Mouse (Mus musculus) hindbrain, embryonic 12.5 days (tissue): Measurements from ENCODE around the gene Sik3. TPM values are rescaled to one million over a fixed set of nuclear protein-coding genes. Genes with fewer than 3 reads are reported as not detected.
"Not testable (repeated sequence)": the region's sequence is repeated elsewhere in the genome, so short reads cannot be mapped to it uniquely, and the experiment has no call there.

ENCODE experiments used
- ATAC-seq: fragments of 200-750 bp; cut with Nextera tagmentation; 2 replicates; pipeline ENCODE4 v1.8.0; 2017; ENCODE audit warnings: moderate TSS enrichment; ENCODE audit not compliant: low FRiP score
- H3K27ac ChIP-seq: fragments of 300-500 bp; sonication (generic); 2 replicates; pipeline ENCODE4 v1.5.1; 2016; ENCODE audit warnings: mild to moderate bottlenecking
- H3K27me3 ChIP-seq: fragments of 300-500 bp; sonication (generic); 2 replicates; pipeline ENCODE4 v1.6.1; 2016; ENCODE audit warnings: mild to moderate bottlenecking
- H3K36me3 ChIP-seq: fragments of 300-500 bp; sonication (generic); 2 replicates; pipeline ENCODE4 v1.6.1; 2016; ENCODE audit warnings: mild to moderate bottlenecking
- H3K4me1 ChIP-seq: fragments of 300-500 bp; sonication (generic); 2 replicates; pipeline ENCODE4 v1.6.1; 2016
- H3K4me2 ChIP-seq: fragments of 300-500 bp; sonication (generic); replicated peaks from 2 replicates; pipeline ENCODE4 v1.6.1; 2016; ENCODE audit warnings: mild to moderate bottlenecking
- H3K4me3 ChIP-seq: fragments of 300-500 bp; sonication (generic); 2 replicates; pipeline ENCODE4 v1.5.1; 2016; ENCODE audit warnings: mild to moderate bottlenecking
- H3K9ac ChIP-seq: fragments of 300-500 bp; sonication (generic); 2 replicates; pipeline ENCODE4 v1.6.1; 2016; ENCODE audit warnings: mild to moderate bottlenecking, moderate library complexity
- H3K9me3 ChIP-seq: fragments of 300-500 bp; sonication (generic); replicated peaks from 2 replicates; pipeline ENCODE4 v1.6.1; 2016; ENCODE audit warnings: mild to moderate bottlenecking
- WGBS: fragments of 180-500 bp; shearing (Covaris S2); methylation state at CpG from one replicate; pipeline ENCODE4 v1.1.7; 2016; 5-methylcytosine and 5-hydroxymethylcytosine counted together
- polyA plus RNA-seq: library from polyadenylated mRNA; unstranded; fragments of >200 nt; fragmentation: Nextera tagmentation; extraction: Ambion mirVana; gene quantifications from 2 replicates; pipeline ENCODE4 v1.2.1, GENCODE M21; 2016

Sik3 gene
- polyA plus RNA-seq, 1 experiment from 2014 or later, result 13.9 TPM

DNA sequence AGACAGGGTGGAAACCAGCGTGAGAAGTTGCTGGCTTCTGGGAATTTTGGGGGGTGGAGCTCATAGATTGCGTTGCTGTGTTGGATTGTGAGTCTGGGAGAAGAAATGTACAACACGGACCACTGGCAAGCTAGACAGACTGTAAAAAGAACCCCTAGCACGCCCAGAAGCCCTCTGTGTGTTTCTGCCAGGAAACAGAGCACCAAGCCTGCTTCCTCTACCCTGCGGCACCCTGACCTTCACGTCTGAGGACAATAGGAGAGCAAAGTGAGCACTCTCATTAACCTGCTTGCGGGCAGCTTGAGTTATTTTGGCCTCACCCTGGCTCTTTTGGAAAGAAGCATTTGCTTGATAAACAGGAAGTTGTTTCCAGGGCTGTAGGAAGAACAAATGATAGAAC, 137.5 kb downstream of the Sik3 start:
- Histone ChIP-seq H3K4me1 (peaks cover 18% of the 10 kb centered on the region; the same call in 1 of the 2 replicates), H3K27me3 (no peaks in the 10 kb centered on the region), H3K4me3 (no peak overlapping the region), H3K9me3 (no peaks in the 10 kb centered on the region), H3K9ac (no peak overlapping the region), H3K36me3 (no peaks in the 10 kb centered on the region), H3K4me2 (no peak overlapping the region), H3K27ac (no peak overlapping the region)
- 81% methylated on average over 7 of the region's 7 CpGs for WGBS
- ATAC-seq, result no peak

DNA sequence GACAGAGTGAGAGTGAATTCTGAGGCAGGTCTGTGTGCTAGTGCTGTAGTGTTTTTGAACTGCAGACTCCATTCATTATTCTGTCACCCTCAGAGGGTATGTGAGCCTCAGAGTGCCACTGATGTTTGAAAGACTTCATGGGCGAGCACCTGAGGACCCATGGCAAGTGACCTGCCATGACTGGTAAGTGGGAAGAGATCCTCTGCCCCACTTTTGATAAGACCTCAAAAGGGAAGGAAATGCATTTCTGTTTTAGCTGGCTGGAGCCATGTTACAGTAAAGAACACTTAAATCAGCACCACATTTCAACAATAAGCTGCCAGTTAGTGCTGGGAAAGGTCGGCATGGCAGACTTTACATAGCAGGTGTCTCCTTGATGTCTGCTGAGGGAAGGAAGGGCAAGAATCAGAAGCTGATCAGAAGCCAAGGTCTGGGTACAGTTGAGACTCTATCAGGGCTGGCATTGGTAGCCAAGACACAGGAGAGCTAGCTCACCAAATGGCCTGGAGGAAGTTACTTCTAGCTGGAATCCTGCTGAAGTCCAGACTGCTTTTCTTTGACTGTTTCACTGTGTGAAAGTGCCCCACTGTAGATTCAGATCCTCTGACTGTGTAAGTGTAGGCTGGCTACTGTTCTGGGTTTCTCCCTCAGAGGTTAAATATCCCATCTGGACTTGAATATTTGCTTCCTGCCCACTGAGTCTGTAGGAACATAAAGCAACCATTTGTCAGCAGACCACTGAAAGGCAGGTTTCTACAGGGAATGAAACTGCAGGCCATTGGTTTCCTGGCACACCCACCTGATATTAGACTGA, 138.5 kb downstream of the Sik3 start:
- Histone ChIP-seq H3K9me3 (no peaks in the 10 kb centered on the region), H3K4me2 (no peak overlapping the region), H3K36me3 (no peaks in the 10 kb centered on the region), H3K4me1 (peaks cover 18% of the 10 kb centered on the region; the same call in 1 of the 2 replicates), H3K27ac (no peak overlapping the region), H3K27me3 (no peaks in the 10 kb centered on the region), H3K9ac (no peak overlapping the region), H3K4me3 (no peak overlapping the region)
- no peak for ATAC-seq
- 78% methylated on average over 2 of the region's 2 CpGs for WGBS

DNA sequence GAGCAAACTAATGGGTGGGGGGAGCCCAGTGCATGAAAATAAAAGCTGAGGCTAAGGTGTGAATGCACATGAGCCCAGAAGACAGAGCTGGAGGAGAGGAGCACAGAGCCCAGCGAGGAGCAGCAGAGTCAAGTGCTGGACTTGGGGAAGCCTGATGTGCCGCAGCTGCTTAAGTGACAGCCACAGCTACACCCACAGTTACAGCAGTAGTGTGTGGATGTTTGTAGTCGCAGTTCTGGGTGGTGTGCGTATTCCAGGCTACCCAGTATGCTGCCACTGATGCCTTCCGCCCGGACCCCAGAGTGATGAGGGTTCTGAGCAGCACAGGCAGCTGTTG, 139.1 kb downstream of the Sik3 start:
- Histone ChIP-seq H3K4me1 (peaks cover 15% of the 10 kb centered on the region), H3K27me3 (no peaks in the 10 kb centered on the region), H3K4me2 (no peak overlapping the region), H3K9me3 (no peaks in the 10 kb centered on the region), H3K9ac (no peak overlapping the region), H3K36me3 (no peaks in the 10 kb centered on the region), H3K4me3 (no peak overlapping the region), H3K27ac (no peak overlapping the region)
- 87% methylated on average over 6 of the region's 6 CpGs for WGBS
- ATAC-seq, result no peak

DNA sequence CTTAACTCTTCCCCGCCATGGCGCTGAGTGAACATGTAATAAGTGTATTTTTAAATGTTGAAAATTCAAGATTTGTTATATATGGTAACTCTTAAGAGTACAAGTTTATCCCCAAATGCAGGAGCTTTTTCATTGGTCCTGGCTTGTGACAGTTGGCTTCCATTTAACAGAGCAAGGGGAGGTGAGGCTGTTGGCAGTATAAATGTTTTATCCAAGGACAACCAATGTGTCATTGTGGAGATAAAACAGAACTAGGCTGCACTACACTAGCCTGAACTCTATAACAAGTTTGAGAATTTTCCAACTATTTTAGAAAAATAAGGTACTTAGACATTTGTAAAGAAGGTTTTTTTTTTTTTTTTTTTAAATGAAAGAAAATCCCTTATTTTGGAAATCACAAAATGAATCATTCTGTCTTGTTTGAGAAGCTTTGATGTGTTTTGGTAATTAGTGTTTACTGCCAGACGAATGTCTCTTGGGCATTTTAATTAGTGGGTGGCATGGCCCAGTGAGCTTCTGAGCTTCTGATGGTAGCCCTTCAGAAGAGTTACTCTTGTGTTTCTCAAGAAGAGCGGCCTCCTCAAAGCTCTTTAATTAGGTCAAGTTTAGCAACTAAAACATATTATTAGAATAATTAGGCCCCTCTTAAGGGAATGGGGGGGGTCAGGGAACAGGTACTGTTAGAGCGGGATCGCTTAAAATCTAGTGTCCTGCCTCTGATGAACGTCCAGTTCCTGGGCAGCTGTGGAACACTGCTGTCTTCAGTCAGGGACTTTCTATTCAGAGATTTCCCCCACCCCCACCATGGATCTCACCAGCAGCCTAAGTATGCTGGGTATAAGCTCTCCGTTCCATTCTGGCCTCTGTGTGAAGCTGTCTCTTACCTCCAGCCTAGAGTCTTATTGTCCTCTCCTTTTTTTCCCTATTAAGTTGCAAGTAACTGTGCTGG, 139.7 kb downstream of the Sik3 start:
- Histone ChIP-seq H3K4me1 (peaks cover 19% of the 10 kb centered on the region), H3K9me3 (no peaks in the 10 kb centered on the region), H3K4me2 (no peak overlapping the region), H3K9ac (no peak overlapping the region), H3K4me3 (no peak overlapping the region), H3K27ac (no peak overlapping the region), H3K36me3 (no peaks in the 10 kb centered on the region), H3K27me3 (no peaks in the 10 kb centered on the region)
- 80% methylated on average over 8 of the region's 8 CpGs for WGBS
- ATAC-seq, result no peak

DNA sequence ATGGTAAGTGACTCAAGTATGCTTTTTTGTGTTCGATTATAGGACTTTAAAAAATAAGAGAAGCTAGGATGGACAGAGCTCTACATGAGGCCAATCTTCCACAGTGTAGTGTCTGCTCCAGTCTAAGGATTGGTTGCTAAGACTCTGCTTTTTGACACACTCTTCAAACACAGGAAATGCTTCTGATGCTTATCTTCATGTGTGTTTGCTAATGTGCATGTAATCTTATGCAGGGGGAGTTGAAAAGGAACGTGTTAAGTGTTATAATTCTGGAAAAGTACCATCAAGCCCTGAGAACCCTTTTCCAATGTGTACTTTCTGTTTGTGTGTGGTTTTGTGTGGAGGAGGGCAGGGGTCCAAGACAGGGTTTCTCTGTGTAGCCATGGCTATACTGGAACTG, 141.8 kb downstream of the Sik3 start:
- H3K4me3 ChIP-seq, result no peak overlapping the region
- H3K9ac ChIP-seq, result no peak overlapping the region
- no peak overlapping the region for H3K27ac ChIP-seq
- no peak for ATAC-seq
- H3K4me1 ChIP-seq, result peaks cover 19% of the 10 kb centered on the region
- H3K9me3 ChIP-seq, result no peaks in the 10 kb centered on the region
- no peak overlapping the region for H3K4me2 ChIP-seq
- no peaks in the 10 kb centered on the region for H3K27me3 ChIP-seq
- 80% methylated on average over 2 of the region's 2 CpGs for WGBS
- H3K36me3 ChIP-seq, result no peaks in the 10 kb centered on the region

DNA sequence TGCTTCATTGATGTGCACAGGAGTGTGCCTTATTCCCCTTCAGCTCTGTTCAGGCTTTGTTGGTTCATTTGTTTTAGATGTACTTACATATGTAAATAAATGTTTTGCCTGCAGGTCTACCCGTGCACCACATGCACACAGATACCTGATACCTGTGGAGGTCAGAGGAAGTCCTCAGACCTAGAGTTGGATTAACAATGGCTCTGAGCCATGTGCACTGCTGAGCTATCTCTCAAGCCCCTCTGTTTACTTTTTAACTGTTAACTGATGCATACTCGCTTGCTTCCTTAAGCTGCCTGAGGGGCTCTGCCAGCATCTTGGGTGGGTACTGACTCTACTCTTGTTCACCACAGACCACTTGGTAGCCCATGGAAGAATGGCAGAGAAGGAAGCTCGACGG, 142.4 kb downstream of the Sik3 start:
- H3K4me3 ChIP-seq, result no peak overlapping the region
- H3K4me1 ChIP-seq, result peaks cover 19% of the 10 kb centered on the region
- H3K9ac ChIP-seq, result no peak overlapping the region
- 83% methylated on average over 4 of the region's 4 CpGs for WGBS
- no peak overlapping the region for H3K4me2 ChIP-seq
- no peaks in the 10 kb centered on the region for H3K27me3 ChIP-seq
- no peak overlapping the region for H3K27ac ChIP-seq
- ATAC-seq, result no peak
- no peaks in the 10 kb centered on the region for H3K9me3 ChIP-seq
- no peaks in the 10 kb centered on the region for H3K36me3 ChIP-seq

DNA sequence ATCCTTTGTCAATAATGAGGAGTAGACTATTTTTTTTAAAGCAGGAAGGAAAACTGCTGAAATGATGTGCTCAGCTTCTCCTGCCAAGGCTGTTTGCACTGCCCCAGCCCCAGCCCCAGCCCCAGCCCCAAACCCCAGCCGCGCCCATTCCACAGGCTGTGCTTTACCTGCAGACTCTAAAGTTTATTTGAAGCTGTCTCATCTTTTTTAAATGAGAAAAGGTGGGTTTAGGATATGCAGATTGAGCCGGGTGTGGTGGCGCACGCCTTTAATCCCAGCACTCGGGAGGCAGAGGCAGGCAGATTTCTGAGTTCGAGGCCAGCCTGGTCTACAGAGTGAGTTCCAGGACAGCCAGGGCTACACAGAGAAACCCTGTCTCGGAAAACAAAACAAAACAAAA, 143.2 kb downstream of the Sik3 start:
- WGBS, result 94% methylated on average over 8 of the region's 8 CpGs
- not testable (repeated sequence) for H3K9ac ChIP-seq, H3K27me3 ChIP-seq, H3K9me3 ChIP-seq, H3K36me3 ChIP-seq, H3K4me3 ChIP-seq, H3K4me2 ChIP-seq, H3K27ac ChIP-seq, ATAC-seq
- peaks cover 15% of the 10 kb centered on the region for H3K4me1 ChIP-seq

DNA sequence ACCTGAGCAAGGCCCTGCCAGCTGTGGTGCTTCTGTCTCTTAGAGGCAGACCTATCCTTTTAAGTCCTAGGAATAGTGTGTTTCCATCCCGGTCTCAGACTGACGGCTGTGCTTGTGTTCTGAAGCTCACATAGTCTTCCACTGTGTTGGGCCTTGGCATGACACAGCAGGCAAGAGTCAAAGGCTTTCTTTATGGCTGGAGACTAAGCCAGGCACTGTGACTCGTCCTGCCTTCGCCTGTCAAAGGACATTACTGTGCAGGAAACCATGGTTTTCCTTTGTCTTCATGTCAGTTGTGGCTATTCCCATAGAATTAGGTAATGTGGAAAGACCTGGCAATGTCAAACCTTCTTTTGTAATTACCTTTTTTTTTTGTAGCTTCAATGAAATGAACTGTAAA, 144.1 kb downstream of the Sik3 start:
- Histone ChIP-seq H3K4me2 (no peak overlapping the region), H3K36me3 (no peaks in the 10 kb centered on the region), H3K27ac (peak overlapping the region; percentile 32; the same call in 1 of the 2 replicates), H3K27me3 (no peaks in the 10 kb centered on the region), H3K9me3 (no peaks in the 10 kb centered on the region), H3K4me3 (no peak overlapping the region), H3K9ac (no peak overlapping the region), H3K4me1 (peaks cover 11% of the 10 kb centered on the region)
- no peak for ATAC-seq
- 50% methylated on average over 4 of the region's 4 CpGs for WGBS

DNA sequence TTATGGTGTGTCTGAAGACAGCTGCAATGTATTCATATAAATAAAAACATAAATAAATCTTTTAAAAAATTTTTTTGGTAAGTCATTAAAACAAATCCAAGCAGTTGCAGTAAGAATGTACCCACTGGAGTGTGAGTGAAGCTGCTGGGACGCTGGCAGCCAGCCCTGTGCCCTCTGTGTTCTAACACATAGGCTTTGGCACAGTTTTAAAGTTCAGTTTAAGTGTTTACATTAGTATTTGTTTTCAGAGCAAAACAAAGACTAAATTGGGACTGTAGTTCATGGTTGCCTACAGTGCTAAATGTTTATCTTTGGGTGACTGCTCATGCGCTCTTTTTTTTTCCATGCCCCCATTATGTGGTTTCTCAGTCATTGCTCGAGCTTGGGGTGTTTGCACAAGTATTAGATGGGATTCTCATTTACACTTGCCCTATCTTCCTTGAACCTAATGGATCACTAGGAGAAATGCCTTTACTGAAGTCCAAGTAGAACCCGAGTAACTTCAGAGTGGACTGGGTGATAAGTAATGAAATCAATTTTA, 145.7 kb downstream of the Sik3 start:
- Histone ChIP-seq H3K4me1 (peaks cover 11% of the 10 kb centered on the region), H3K9me3 (no peaks in the 10 kb centered on the region), H3K4me3 (no peak overlapping the region), H3K27me3 (no peaks in the 10 kb centered on the region), H3K4me2 (no peak overlapping the region), H3K27ac (no peak overlapping the region), H3K9ac (no peak overlapping the region), H3K36me3 (no peaks in the 10 kb centered on the region)
- ATAC-seq, result no peak
- 92% methylated on average over 4 of the region's 4 CpGs for WGBS

DNA sequence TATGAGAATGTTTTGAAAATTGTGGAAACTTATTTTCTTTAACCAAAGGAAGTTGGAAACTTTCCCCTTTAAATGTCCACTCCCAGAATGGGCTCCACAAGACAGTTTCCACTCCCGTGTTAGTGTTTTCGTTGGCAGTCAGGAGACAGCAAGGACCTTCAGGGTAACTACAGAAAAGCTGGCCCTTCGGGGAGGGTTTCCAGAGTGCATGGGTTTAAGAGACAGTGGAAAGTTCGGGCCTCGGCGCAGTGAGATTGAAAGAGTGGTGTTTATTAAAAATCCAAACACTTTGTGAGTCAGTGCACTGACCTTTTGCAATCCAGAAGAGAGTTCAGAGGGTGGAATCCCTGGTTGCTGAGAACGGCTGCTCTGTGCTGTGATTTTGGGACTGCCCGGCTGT, 150.8 kb downstream of the Sik3 start:
- no peak for ATAC-seq
- no peak overlapping the region for H3K4me2 ChIP-seq

DNA sequence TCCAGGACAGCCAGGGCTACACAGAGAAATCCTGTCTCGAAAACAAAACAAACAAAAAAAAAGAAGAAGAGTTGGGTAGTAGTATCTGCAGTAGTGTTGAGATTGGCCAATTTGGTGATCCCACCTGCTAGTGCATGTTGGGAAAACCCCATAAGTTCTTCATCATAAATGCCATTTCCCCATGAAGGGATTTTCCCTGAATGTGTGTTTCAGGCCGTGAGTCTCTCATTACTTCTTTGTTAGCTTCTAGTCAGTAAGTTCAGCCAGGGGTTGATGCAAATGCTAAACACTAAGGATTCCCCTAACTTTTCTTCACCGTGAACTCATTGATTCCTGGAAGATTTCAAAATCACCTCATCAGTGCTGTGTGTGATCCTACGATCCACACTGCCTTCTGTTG, 156.2 kb downstream of the Sik3 start:
- Histone ChIP-seq H3K4me3 (no peak overlapping the region), H3K27me3 (no peaks in the 10 kb centered on the region), H3K9ac (no peak overlapping the region), H3K36me3 (no peaks in the 10 kb centered on the region), H3K4me1 (0 out of 2 replicates have a peak, but pooled peaks cover 2% of the 10 kb centered on the region), H3K27ac (no peak overlapping the region), H3K4me2 (no peak overlapping the region), H3K9me3 (no peaks in the 10 kb centered on the region)
- WGBS, result 91% methylated on average over 4 of the region's 4 CpGs
- no peak for ATAC-seq

More for the DNA sequence above, 150.8 kb downstream of the Sik3 start:
- no peaks in the 10 kb centered on the region for H3K36me3 ChIP-seq
- 71% methylated on average over 8 of the region's 8 CpGs for WGBS
- no peak overlapping the region for H3K27ac ChIP-seq
- no peaks in the 10 kb centered on the region for H3K9me3 ChIP-seq
- no peak overlapping the region for H3K4me3 ChIP-seq
- H3K27me3 ChIP-seq, result no peaks in the 10 kb centered on the region
- no peaks in the 10 kb centered on the region for H3K4me1 ChIP-seq
- no peak overlapping the region for H3K9ac ChIP-seq

DNA sequence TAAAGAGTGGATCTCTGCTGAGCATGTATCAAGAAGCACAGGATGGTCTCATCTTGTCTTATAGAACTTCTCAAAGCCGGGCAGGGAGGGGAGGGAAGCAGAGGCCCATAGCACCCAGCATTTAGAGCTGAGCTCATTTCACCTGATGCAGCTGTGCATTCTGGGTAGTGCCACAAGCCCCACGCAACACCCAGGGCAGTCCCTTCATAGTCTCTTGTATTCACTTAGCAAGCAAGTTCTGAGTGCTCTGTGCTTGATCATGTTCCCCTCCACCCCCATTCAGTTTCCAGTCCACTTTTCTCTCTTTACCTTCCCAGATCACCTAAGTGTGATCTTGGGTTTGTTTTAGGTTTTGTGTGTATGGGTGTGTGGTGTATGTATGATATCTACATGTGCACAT, 159.6 kb downstream of the Sik3 start:
- Histone ChIP-seq H3K4me3 (no peak overlapping the region), H3K9ac (no peak overlapping the region), H3K27me3 (no peaks in the 10 kb centered on the region), H3K9me3 (no peaks in the 10 kb centered on the region), H3K4me1 (0 out of 2 replicates have a peak, but pooled peaks cover 2% of the 10 kb centered on the region), H3K4me2 (no peak overlapping the region), H3K36me3 (no peaks in the 10 kb centered on the region), H3K27ac (no peak overlapping the region)
- WGBS, result 97% methylated on average over 2 of the region's 2 CpGs
- no peak for ATAC-seq
